Mouse (Mus musculus) cerebellum, adult 8-10 months (tissue): ENCODE data around the gene Sort1.

Source experiments
- DNase-seq: peaks from one replicate; pipeline ENCODE4 v3.0.0; 2022

Gene Sort1

GRCm38 (mm10) chr3:108384425-108384824, 100.5 kb downstream of the Sort1 start:
- no peak for DNase-seq

GRCm38 (mm10) chr3:108386186-108386585, 102.3 kb downstream of the Sort1 start:
- DNase-seq = no peak

DNA sequence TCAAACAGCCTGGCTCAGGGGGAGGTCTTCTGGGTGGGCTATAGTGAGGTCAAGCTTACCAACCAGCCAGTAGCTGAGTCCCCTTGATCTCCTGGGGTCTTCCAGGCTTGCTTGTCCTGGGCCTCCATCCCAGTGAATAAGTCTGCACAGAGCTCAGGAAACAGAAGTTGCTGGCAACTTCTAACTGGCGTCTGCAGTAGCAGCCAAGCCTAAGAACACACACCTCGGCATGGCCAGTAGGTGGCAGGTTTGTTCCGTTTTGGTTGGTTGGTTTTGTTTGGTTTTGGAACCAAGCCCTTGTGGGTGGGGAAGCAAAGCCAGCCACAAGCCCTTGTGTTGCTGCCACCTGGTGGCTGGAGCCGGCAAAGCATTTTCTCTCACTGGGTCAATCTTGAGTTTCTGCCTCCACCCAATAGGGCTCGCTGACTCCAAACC, 105.2 kb downstream of the Sort1 start:
- peak; percentile 98 for DNase-seq

DNA sequence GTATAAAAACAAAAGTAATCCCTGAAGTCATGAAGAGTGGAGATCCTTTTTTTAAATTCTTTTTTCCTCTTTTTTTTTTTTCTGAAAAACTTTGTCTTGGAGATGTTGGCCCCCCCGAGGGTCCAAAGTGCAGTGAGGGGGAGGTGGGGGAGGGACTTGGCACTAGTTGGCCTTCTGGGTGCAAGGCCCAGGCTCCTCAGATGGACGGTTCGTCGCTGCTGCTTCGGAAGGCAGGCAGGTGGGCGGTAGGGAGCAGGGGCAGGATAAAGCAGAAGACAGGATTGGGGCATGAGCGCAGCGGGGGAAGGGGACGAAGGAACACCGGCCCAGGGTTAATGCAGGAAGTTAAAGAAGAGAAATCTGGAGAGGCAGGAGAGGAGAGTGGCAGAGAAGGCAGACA, 108.4 kb downstream of the Sort1 start:
- DNase-seq = peak; percentile 3

DNA sequence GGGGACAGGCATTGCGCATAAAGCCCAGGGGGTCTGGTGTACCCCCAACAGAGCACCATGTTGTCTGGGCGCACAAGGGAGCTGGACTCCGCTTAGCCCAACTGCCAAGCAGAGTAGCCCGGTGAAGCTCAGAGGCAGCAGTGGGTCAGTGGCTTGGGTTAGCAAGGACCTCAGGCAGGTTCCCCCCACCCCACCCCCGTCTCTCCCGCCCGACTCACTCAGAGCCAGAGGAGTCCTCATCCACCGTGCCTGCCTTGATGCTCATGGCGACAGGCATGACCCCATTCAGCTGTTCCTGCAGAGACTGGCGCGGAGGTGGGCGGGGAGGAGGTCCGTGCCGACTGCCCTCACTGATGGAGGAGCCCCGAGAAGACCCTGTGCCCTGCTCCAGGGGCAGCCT, 108.9 kb downstream of the Sort1 start:
- no peak for DNase-seq

GRCm38 (mm10) chr3:108398281-108398680, 114.4 kb downstream of the Sort1 start:
- no peak for DNase-seq

- no peak for DNase-seq
Observed at GRCm38 (mm10) chr3:108400442-108400841, 116.6 kb downstream of the Sort1 start.

- peak; percentile 94 for DNase-seq
Observed at GRCm38 (mm10) chr3:108401692-108402527, 118.0 kb downstream of the Sort1 start.

DNA sequence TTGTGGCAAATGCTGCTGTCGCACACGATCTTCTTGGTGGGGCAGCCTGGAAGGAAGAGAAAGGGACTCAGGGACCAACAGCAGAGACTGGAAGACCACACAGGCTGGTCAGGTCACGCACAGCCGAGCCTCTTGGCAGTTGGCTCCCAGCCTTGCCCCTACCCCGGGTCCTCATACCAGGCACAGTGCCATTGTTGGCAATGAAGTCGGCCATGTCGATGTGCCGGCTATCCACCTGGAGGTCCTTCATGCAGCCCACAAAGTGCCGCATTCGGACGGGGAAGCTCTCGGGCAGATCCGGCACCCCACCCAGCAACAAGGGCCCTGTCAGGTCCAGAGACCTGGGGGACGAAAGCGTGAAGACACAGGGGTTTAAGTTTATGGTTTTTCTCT, 118.6 kb downstream of the Sort1 start:
- no peak for DNase-seq

GRCm38 (mm10) chr3:108405536-108406305, 121.8 kb downstream of the Sort1 start:
- DNase-seq = no peak

- DNase-seq = no peak
Observed at GRCm38 (mm10) chr3:108406306-108406885, 122.5 kb downstream of the Sort1 start.

- DNase-seq = no peak
Observed at GRCm38 (mm10) chr3:108408517-108409008, 124.7 kb downstream of the Sort1 start.

GRCm38 (mm10) chr3:108409656-108410358, 125.9 kb downstream of the Sort1 start:
- no peak for DNase-seq

- DNase-seq = no peak
Observed at GRCm38 (mm10) chr3:108410359-108410714, 126.5 kb downstream of the Sort1 start.
